Comparison of ENCODE assay signal across 7 mouse cellular contexts in the genomic region with DNA sequence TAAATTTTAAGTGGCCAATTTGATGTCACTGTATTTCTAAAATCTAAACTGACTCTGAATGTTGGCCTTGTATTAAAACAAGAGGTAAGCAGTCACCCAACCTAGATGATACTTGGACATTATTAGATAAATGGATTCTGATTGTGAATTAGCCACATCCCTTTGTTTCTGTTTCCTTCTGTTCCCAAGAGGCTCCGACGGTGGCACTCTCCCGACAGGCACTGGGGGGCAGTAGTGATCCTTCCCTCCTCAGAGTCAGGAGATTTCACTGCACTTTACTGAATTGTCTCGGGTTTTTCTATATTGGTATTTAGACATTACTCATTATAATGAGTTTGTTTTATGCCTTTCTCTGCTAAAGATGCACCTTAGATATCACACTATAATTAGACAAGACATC.
DNase-seq lines count a peak whose midpoint lies in the region; ATAC-seq and TF ChIP-seq lines count a peak whose summit lies in the region.

No protein-coding gene starts in this region.

- peak; percentile 8 for DNase-seq in thymus, postnatal 4 days
- DNase-seq in thymus, postnatal 36 days: no peak
- DNase-seq in c-Kit-positive CD71-negative TER-119-negative erythroid progenitor cells, embryonic 14.5 days (ENCODE audit: low read depth): peak; percentile 3
- DNase-seq in forebrain, postnatal 0 days: peak; percentile 77
- DNase-seq in layer of hippocampus, adult 9-11 months: peak; percentile 12
- DNase-seq in ovary, postnatal 14 days (ENCODE audit: low spot score): peak; percentile 22

- H3K27ac ChIP-seq in forebrain, postnatal 0 days (ENCODE audit: low read depth, low read length): no peak overlapping the region

- ATAC-seq in forebrain, postnatal 0 days: peak; percentile 70; the same call in 1 of the 2 replicates
- ATAC-seq in erythroblast, adult 5-6 weeks (replicated peaks; ENCODE audit: low FRiP score, poor library complexity, severe bottlenecking): no peak

- 3% methylated on average over 4 of the region's 4 CpGs for WGBS in forebrain, postnatal 0 days

- H3K4me3 ChIP-seq in forebrain, postnatal 0 days (ENCODE audit: low read depth, low read length): no peak overlapping the region

- no peaks in the 10 kb centered on the region for H3K4me1 ChIP-seq in forebrain, postnatal 0 days (ENCODE audit: insufficient read depth)

- peaks cover 8% of the 10 kb centered on the region for H3K9me3 ChIP-seq in forebrain, postnatal 0 days (ENCODE audit: low read length)

- TF ChIP-seq CTCF in forebrain, postnatal 0 days (IDR thresholded peaks at IDR 0.05; ENCODE audit: low read depth): peak; percentile 81

- H3K9ac ChIP-seq in forebrain, postnatal 0 days: no peak overlapping the region

- no peaks in the 10 kb centered on the region for H3K36me3 ChIP-seq in forebrain, postnatal 0 days (ENCODE audit: insufficient read depth)

- H3K27me3 ChIP-seq in forebrain, postnatal 0 days (ENCODE audit: insufficient read depth, low read length): no peaks in the 10 kb centered on the region

- H3K4me2 ChIP-seq in forebrain, postnatal 0 days (ENCODE audit: low read depth): no peak overlapping the region

Comparison
In these comparisons a context has a peak if more than half of its experiments do, and no peak if none do; other contexts are left out.
1. DNase-seq: peak in thymus, postnatal 4 days (single experiment), c-Kit-positive CD71-negative TER-119-negative erythroid progenitor cells, embryonic 14.5 days (single experiment), forebrain, postnatal 0 days (single experiment), layer of hippocampus, adult 9-11 months (single experiment) and ovary, postnatal 14 days (single experiment); none in thymus, postnatal 36 days (0 of 2).